Comparison of ENCODE assay signal across 13 mouse cellular contexts in the genomic region with DNA sequence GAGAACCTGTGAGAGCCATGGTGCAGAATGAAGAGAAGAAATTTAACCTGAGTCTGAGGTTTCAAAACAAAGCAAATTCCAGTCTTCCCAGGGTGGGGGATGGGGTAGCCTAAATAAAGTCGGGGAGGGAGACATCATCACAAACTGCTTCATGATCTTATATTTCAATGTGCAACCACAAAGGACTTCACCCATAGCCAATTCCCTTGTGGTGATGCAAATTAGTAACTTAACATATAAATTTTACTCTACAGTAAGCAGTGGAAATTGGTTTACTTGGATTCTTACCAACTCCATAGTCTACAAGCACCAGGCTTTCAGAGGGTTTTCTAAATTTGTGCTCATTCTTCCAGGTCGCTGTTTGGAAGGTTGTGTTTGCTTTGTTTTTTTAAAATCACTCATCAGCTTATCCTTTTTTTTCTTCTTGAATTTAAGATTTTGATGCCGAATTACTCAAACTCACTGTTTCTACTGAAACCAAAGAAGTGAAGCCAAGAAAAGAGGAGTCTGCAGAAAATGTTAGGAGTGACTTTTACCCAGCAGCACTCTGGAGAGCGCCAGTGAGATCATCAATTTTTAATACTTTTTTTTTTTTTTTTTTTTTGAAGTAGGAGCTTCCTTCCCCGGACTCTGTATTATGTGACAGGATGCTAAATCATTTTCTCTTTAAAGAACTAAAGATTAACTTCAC.
"Had no signal": no experiment of that assay in that cellular context is flagged by ENCODE, and none has a peak within 500 bp of the region (broad histone marks: within the 10 kb centered on the region; RNA-seq: fewer than 3 reads in every experiment).

No protein-coding gene starts in this region.

- H3K4me2 ChIP-seq: lung, embryonic 14.5 days; midbrain, embryonic 12.5 days; midbrain, embryonic 15.5 days; neural tube, embryonic 12.5 days had no signal

- ATAC-seq: midbrain, embryonic 15.5 days had no signal

- DNase-seq: lung, adult 18-20 months; lung, embryonic 14.5 days; lung, postnatal 10 days; lung, postnatal 4 days; right cerebral cortex, postnatal 14 days; spleen, adult 18-20 months; thymus, adult 18-20 months; thymus, postnatal 14 days; thymus, postnatal 36 days had no signal

- H3K36me3 ChIP-seq: midbrain, embryonic 10.5 days; midbrain, embryonic 12.5 days; midbrain, embryonic 15.5 days; neural tube, embryonic 12.5 days had no signal

- H3K4me3 ChIP-seq: midbrain, embryonic 10.5 days; midbrain, embryonic 12.5 days; midbrain, embryonic 15.5 days; neural tube, embryonic 12.5 days had no signal

- H3K9ac ChIP-seq: lung, embryonic 14.5 days; midbrain, embryonic 12.5 days; midbrain, embryonic 15.5 days; neural tube, embryonic 12.5 days had no signal

- H3K27ac ChIP-seq: midbrain, embryonic 10.5 days; midbrain, embryonic 12.5 days; midbrain, embryonic 15.5 days; neural tube, embryonic 12.5 days had no signal

- H3K4me1 ChIP-seq: midbrain, embryonic 10.5 days; midbrain, embryonic 12.5 days; midbrain, embryonic 15.5 days; neural tube, embryonic 12.5 days had no signal

- H3K27me3 ChIP-seq: midbrain, embryonic 12.5 days; midbrain, embryonic 15.5 days; neural tube, embryonic 12.5 days had no signal

- H3K9me3 ChIP-seq: midbrain, embryonic 10.5 days; midbrain, embryonic 12.5 days; midbrain, embryonic 15.5 days; neural tube, embryonic 12.5 days had no signal
